Mouse (Mus musculus): ENCODE data around the gene Fam122b. TPM values are rescaled to one million over a fixed set of nuclear protein-coding genes. Genes with fewer than 3 reads are reported as not detected.

Gene Fam122b
- total and polyA plus RNA-seq, 2 experiments from 2014 or later, result 19.1 to 21.7 TPM

DNA sequence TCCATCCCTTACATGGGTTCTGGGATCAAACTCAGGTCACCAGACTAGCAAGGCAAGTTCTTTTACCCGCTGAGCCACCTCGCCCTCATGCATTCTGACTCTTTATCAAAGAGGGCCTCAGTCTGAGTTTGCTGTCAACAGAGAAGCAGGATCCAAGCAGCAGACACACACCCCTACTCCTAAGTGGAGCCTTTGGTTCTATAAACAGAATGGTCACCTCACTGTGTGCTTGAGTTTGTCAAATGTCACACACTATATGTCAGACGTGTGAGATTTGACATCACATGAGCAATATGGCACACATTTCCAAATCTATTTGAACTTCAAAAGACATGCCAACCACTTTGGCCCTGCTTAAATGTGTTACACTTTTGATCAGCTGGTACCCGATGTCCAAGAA lies 71.9 kb downstream of the Fam122b start:
- Histone ChIP-seq H3K27ac (ENCODE audit: low read depth) (peak overlapping the region; percentile 79), H3K27me3 (ENCODE audit: control insufficient read depth, insufficient read depth, low read length) (no peaks in the 10 kb centered on the region), H3K4me1 (ENCODE audit: control insufficient read depth, insufficient read depth) (no peaks in the 10 kb centered on the region), H3K36me3 (replicated peaks; ENCODE audit: control insufficient read depth, insufficient read depth, low read length) (no peaks in the 10 kb centered on the region), H3K4me2 (ENCODE audit: low read depth, low read length) (no peak overlapping the region), H3K9ac (replicated peaks; ENCODE audit: low read depth, low read length) (no peak overlapping the region), H3K4me3 (ENCODE audit: low read depth, low read length) (no peak overlapping the region), H3K9me3 (replicated peaks; ENCODE audit: control insufficient read depth, low read length) (no peaks in the 10 kb centered on the region)
- peak; percentile 81 for TF ChIP-seq EP300 (IDR thresholded peaks at IDR 0.05; ENCODE audit: low read depth)
- no peak for TF ChIP-seq CTCF (IDR thresholded peaks at IDR 0.05; ENCODE audit: low read depth)
- WGBS, result 37% methylated on average over 4 of the region's 4 CpGs
- ATAC-seq (ENCODE audit: insufficient read depth, low read depth) (peak; percentile 97), DNase-seq (ENCODE audit: low spot score) (peak; percentile 63)

DNA sequence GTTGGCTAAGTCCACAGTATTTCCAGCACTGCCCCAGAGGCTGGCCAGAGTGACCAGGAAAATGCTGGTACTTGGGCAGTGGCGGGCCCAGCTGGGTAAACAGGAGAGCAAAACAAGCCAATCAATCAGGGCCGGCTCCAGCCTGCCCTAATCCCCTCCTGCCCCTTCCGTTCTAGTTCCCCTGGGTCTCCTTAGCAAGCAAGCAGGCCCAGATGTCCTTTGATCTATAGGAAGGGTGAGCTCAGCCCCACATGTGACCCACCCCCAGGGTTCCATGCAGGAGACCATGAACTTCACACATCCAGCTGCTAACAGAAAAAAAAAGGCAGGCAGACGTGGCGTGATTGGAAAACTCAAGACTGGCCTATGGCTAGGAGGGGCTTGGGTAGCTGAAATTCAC lies 73.2 kb downstream of the Fam122b start:
- 63% methylated on average over 5 of the region's 5 CpGs for WGBS
- Histone ChIP-seq H3K4me1 (ENCODE audit: control insufficient read depth, insufficient read depth) (no peaks in the 10 kb centered on the region), H3K27ac (ENCODE audit: low read depth) (no peak overlapping the region), H3K4me3 (ENCODE audit: low read depth, low read length) (no peak overlapping the region), H3K9me3 (replicated peaks; ENCODE audit: control insufficient read depth, low read length) (no peaks in the 10 kb centered on the region), H3K9ac (replicated peaks; ENCODE audit: low read depth, low read length) (no peak overlapping the region), H3K36me3 (replicated peaks; ENCODE audit: control insufficient read depth, insufficient read depth, low read length) (no peaks in the 10 kb centered on the region), H3K4me2 (ENCODE audit: low read depth, low read length) (no peak overlapping the region), H3K27me3 (ENCODE audit: control insufficient read depth, insufficient read depth, low read length) (no peaks in the 10 kb centered on the region)
- no peak for ATAC-seq (ENCODE audit: insufficient read depth, low read depth)
- TF ChIP-seq EP300 (IDR thresholded peaks at IDR 0.05; ENCODE audit: low read depth) (no peak), CTCF (IDR thresholded peaks at IDR 0.05; ENCODE audit: low read depth) (no peak)
- DNase-seq (ENCODE audit: low spot score), result no peak

Other genes with a start within 250 kb of the Fam122b start
- 2.7 TPM in 1 of 2 replicates, not detected in the other for gene Plac1, start 29.7 kb downstream of the Fam122b start, total RNA-seq (2014; rRNA removed; ENCODE audit: low replicate concordance)
- gene Plac1, start 29.7 kb downstream of the Fam122b start, polyA plus RNA-seq (2015; fragmentation: Nextera tagmentation; extraction: Ambion mirVana), result 1.9 and 2.0 TPM in 2 replicates
- not detected in 2 replicates for gene Fam122c, start 3.6 kb upstream of the Fam122b start, total RNA-seq (2014; rRNA removed; ENCODE audit: low replicate concordance)
- not detected in 2 replicates for gene Fam122c, start 3.6 kb upstream of the Fam122b start, polyA plus RNA-seq (2015; fragmentation: Nextera tagmentation; extraction: Ambion mirVana)
- 48.8 and 55.7 TPM in 2 replicates for gene Mospd1, start 100.7 kb upstream of the Fam122b start, total RNA-seq (2014; rRNA removed; ENCODE audit: low replicate concordance)
- 72.5 and 84.6 TPM in 2 replicates for gene Mospd1, start 100.7 kb upstream of the Fam122b start, polyA plus RNA-seq (2015; fragmentation: Nextera tagmentation; extraction: Ambion mirVana)
- gene Etd, start 165.1 kb upstream of the Fam122b start, total RNA-seq (2014; rRNA removed; ENCODE audit: low replicate concordance), result not detected in 2 replicates
- gene Etd, start 165.1 kb upstream of the Fam122b start, polyA plus RNA-seq (2015; fragmentation: Nextera tagmentation; extraction: Ambion mirVana), result not detected in 2 replicates

Measured in heart, postnatal 0 days (tissue).